Mouse (Mus musculus): Measurements from ENCODE around the gene Gsto2. TPM values are rescaled to one million over a fixed set of nuclear protein-coding genes. Genes with fewer than 3 reads are reported as not detected.

Gsto2 gene
- 5.7 TPM for polyA plus RNA-seq (2012; fragmentation: generic; extraction: Trizol)

DNA sequence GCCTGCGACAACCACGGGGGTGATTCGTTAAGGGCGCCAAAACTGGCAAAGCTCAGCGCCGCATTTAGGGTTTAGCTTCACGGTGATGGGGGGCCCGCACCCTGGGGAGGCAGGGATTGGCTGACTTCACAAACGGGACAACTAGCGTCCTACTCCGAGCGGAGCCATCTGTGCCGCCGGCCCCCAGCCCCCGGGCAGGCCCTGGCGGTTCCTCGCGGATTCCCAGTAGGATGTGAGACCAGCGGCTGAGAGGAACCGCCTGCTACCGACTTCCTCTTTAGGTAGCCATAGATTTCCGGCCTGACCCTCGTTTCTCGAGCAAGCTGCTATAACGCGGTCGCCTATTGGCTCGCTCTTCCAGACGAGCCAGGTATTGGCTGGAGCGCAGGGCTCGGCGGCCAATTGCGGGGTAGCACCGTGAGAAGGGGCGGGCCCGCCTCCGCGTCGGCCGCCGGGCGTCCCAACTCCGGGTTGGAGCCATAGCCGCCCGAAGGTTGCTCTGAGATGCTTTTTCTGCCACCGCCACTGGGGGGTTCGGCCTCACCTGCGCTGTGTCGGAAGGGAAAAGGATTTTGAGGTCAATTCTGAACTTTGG lies at the start of gene Gsto2:
Gene Gsto2, plus strand, starts transcription at position 182 of the 595 bp plus-strand sequence.
- TF ChIP-seq E2F4 (IDR thresholded peaks at IDR 0.05; ENCODE audit: insufficient read depth), result no peak
- no peak for TF ChIP-seq REST (IDR thresholded peaks at IDR 0.05; ENCODE audit: insufficient read depth, insufficient read length)
- peak; percentile 50 for TF ChIP-seq POLR2A (IDR thresholded peaks at IDR 0.05; ENCODE audit: insufficient read length, low read depth)
- TF ChIP-seq CEBPB (IDR thresholded peaks at IDR 0.05; ENCODE audit: insufficient read depth, poor library complexity, severe bottlenecking), result no peak
- no peak for TF ChIP-seq USF1 (IDR thresholded peaks at IDR 0.05; ENCODE audit: low read depth)
- no peak for TF ChIP-seq MYOD1 (IDR thresholded peaks at IDR 0.05; ENCODE audit: control insufficient read depth in 1 of 3, insufficient read length in 2 of 3, low read depth in 2 of 3)
- peak; percentile 78 for TF ChIP-seq POLR2AphosphoS2 (IDR thresholded peaks at IDR 0.05; ENCODE audit: insufficient read length, low read depth)
- no peak for TF ChIP-seq TCF12 (IDR thresholded peaks at IDR 0.05; ENCODE audit: insufficient read depth, poor library complexity, severe bottlenecking)
- no peak for TF ChIP-seq MYOG (IDR thresholded peaks at IDR 0.05; ENCODE audit: control insufficient read depth in 1 of 3, insufficient read depth in 1 of 3, insufficient read length in 2 of 3, low read depth in 2 of 3)

DNA sequence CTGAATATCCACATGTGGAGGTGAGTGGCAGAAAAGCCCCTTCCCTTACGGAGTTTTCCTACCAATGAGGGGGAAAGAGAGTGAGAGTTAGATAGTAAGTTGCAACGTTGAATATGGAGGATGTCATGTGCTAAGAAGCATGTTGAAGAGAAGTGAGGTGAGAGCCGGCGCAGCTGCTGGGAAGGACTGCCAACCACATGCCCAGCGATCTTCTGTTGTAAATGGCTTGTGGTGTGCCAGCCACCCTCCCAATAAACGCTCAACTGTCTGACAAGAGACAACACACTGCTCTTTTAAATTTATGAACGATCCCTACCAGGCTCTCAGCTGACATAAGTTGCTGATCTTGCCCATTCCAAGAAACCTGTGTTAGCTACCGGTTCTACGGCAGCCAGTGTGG lies 47.6 kb upstream of the Gsto2 start:
- Histone ChIP-seq H3K27me3 (ENCODE audit: control insufficient read depth, insufficient read depth, insufficient read length) (no peaks in the 10 kb centered on the region), H3K36me3 (ENCODE audit: control insufficient read depth, insufficient read depth) (no peaks in the 10 kb centered on the region), H3K79me2 (ENCODE audit: control insufficient read depth, insufficient read depth) (no peaks in the 10 kb centered on the region), H3ac (ENCODE audit: control insufficient read depth, insufficient read length) (no peak overlapping the region), H3K4me3 (no peak overlapping the region), H3K4me2 (ENCODE audit: low read depth) (no peak overlapping the region)
- TF ChIP-seq MYOG (IDR thresholded peaks at IDR 0.05; ENCODE audit: control insufficient read depth in 1 of 3, insufficient read depth in 1 of 3, insufficient read length in 2 of 3, low read depth in 2 of 3) (peak in 1 of 3 experiments; percentile 57), MYOD1 (IDR thresholded peaks at IDR 0.05; ENCODE audit: control insufficient read depth in 1 of 3, insufficient read length in 2 of 3, low read depth in 2 of 3) (peak in 1 of 3 experiments; percentile 45), USF1 (IDR thresholded peaks at IDR 0.05; ENCODE audit: low read depth) (no peak)

More for the DNA sequence above, at the start of gene Gsto2:
- peaks cover 18% of the 10 kb centered on the region for H3K36me3 ChIP-seq (ENCODE audit: control insufficient read depth, insufficient read depth)
- no peaks in the 10 kb centered on the region for H3K79me2 ChIP-seq (ENCODE audit: control insufficient read depth, insufficient read depth)
- peak within 1 kb of the TSS; percentile 28 for H3K4me3 ChIP-seq
- H3ac ChIP-seq (ENCODE audit: control insufficient read depth, insufficient read length), result no peak within 1 kb of the TSS
- H3K4me2 ChIP-seq (ENCODE audit: low read depth), result peak within 1 kb of the TSS; percentile 92
- H3K27me3 ChIP-seq (ENCODE audit: control insufficient read depth, insufficient read depth, insufficient read length), result no peaks in the 10 kb centered on the region

DNA sequence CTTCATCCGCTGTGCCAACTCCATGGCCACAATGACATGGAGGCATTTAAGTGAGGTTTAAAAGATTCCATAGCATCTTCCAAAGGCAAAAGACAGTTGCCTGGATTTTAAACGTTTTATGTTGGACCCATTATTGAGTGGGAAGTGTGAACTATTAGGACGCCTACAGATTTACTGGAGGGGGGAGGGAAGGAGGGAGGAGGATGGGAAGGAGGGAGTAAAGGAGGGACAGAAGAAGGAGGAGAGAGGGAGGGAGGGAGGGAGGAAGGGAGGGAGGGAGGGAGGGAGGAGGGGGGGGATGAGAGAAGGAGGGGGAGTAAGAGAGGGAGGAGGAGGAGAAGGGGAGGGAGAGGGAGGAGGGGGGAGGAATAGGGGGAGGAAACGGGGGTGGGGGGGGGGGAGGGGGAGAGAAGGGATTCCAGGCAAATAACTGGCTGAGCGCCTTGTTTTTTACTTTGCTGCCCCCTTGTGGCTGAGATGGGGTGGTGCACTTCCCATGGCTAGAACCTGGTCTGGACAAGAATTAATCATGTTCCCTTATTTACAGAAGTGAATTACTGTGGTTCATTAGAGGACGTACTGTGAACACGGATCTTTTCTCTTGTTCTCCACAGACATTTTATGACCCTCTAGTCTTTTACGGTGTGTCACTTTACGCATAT lies 44.4 kb upstream of the Gsto2 start:
- H3K27me3 ChIP-seq (ENCODE audit: control insufficient read depth, insufficient read depth, insufficient read length), result no peaks in the 10 kb centered on the region
- TF ChIP-seq MAX (IDR thresholded peaks at IDR 0.05; ENCODE audit: low read depth) (no peak), TCF12 (IDR thresholded peaks at IDR 0.05; ENCODE audit: insufficient read depth, poor library complexity, severe bottlenecking) (no peak), MYOD1 (IDR thresholded peaks at IDR 0.05; ENCODE audit: control insufficient read depth in 1 of 3, insufficient read length in 2 of 3, low read depth in 2 of 3) (no peak), MYOG (IDR thresholded peaks at IDR 0.05; ENCODE audit: control insufficient read depth in 1 of 3, insufficient read depth in 1 of 3, insufficient read length in 2 of 3, low read depth in 2 of 3) (no peak), POLR2A (IDR thresholded peaks at IDR 0.05; ENCODE audit: insufficient read length, low read depth) (no peak), E2F4 (IDR thresholded peaks at IDR 0.05; ENCODE audit: insufficient read depth) (no peak), CEBPB (IDR thresholded peaks at IDR 0.05; ENCODE audit: insufficient read depth, poor library complexity, severe bottlenecking) (no peak), REST (IDR thresholded peaks at IDR 0.05; ENCODE audit: insufficient read depth, insufficient read length) (no peak), USF1 (IDR thresholded peaks at IDR 0.05; ENCODE audit: low read depth) (no peak), SRF (IDR thresholded peaks at IDR 0.05; ENCODE audit: control insufficient read depth, insufficient read length, low read depth) (no peak), POLR2AphosphoS2 (IDR thresholded peaks at IDR 0.05; ENCODE audit: insufficient read length, low read depth) (no peak), TCF3 (IDR thresholded peaks at IDR 0.05; ENCODE audit: insufficient read length, low read depth) (no peak)
- H3ac ChIP-seq (ENCODE audit: control insufficient read depth, insufficient read length), result no peak overlapping the region
- no peak overlapping the region for H3K4me3 ChIP-seq
- peak overlapping the region; percentile 46 for H3K4me2 ChIP-seq (ENCODE audit: low read depth)
- H3K36me3 ChIP-seq (ENCODE audit: control insufficient read depth, insufficient read depth), result no peaks in the 10 kb centered on the region
- H3K79me2 ChIP-seq (ENCODE audit: control insufficient read depth, insufficient read depth), result no peaks in the 10 kb centered on the region

- H3K4me3 ChIP-seq, result no peak overlapping the region
- peak overlapping the region; percentile 46 for H3K4me2 ChIP-seq (ENCODE audit: low read depth)
- H3K36me3 ChIP-seq (ENCODE audit: control insufficient read depth, insufficient read depth), result no peaks in the 10 kb centered on the region
- no peaks in the 10 kb centered on the region for H3K79me2 ChIP-seq (ENCODE audit: control insufficient read depth, insufficient read depth)
- no peaks in the 10 kb centered on the region for H3K27me3 ChIP-seq (ENCODE audit: control insufficient read depth, insufficient read depth, insufficient read length)
- no peak overlapping the region for H3ac ChIP-seq (ENCODE audit: control insufficient read depth, insufficient read length)
- no peak for TF ChIP-seq POLR2A (IDR thresholded peaks at IDR 0.05; ENCODE audit: insufficient read length, low read depth)
These were observed 43.9 kb upstream of the Gsto2 start for GRCm38 (mm10) chr19:47821494-47821872.

DNA sequence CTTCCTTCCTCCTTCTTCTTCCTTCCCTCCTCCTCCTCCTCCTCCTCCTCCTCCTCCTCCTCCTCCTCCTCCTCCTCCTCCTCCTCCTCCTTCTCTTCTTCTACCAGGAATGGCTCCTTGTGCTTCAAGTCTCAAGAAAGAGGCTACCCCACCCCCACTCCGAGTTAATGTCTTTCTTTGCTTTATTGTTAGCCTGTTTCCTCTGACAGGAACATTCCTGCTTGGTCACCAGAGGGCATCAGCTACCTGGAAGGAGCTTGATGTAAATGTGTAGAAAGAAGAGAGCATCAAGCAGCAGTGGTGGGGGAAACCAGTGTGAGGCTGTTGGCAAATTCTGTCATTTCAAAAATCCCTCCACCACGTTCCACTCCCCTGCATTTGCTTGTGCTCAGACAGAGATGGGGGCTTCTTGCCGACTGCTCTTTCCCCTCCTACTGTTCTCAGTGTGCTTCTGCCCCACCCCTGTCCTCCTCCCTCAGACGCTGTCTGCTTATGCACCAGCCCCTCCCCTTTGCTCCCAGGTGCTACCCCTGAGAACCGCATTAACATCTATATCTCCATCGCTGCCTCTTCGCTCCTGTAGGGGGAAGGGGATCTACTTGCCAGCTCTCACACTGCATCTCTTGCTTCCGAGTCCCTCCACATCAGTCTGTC lies 43.1 kb upstream of the Gsto2 start:
- Histone ChIP-seq H3K4me3 (no peak overlapping the region), H3ac (ENCODE audit: control insufficient read depth, insufficient read length) (no peak overlapping the region), H3K4me2 (ENCODE audit: low read depth) (no peak overlapping the region), H3K36me3 (ENCODE audit: control insufficient read depth, insufficient read depth) (no peaks in the 10 kb centered on the region), H3K79me2 (ENCODE audit: control insufficient read depth, insufficient read depth) (no peaks in the 10 kb centered on the region), H3K27me3 (ENCODE audit: control insufficient read depth, insufficient read depth, insufficient read length) (no peaks in the 10 kb centered on the region)
- TF ChIP-seq REST (IDR thresholded peaks at IDR 0.05; ENCODE audit: insufficient read depth, insufficient read length) (no peak), E2F4 (IDR thresholded peaks at IDR 0.05; ENCODE audit: insufficient read depth) (no peak), TCF3 (IDR thresholded peaks at IDR 0.05; ENCODE audit: insufficient read length, low read depth) (no peak), MAX (IDR thresholded peaks at IDR 0.05; ENCODE audit: low read depth) (no peak), MYOD1 (IDR thresholded peaks at IDR 0.05; ENCODE audit: control insufficient read depth in 1 of 3, insufficient read length in 2 of 3, low read depth in 2 of 3) (no peak), USF1 (IDR thresholded peaks at IDR 0.05; ENCODE audit: low read depth) (no peak), POLR2A (IDR thresholded peaks at IDR 0.05; ENCODE audit: insufficient read length, low read depth) (no peak), POLR2AphosphoS2 (IDR thresholded peaks at IDR 0.05; ENCODE audit: insufficient read length, low read depth) (no peak), MYOG (IDR thresholded peaks at IDR 0.05; ENCODE audit: control insufficient read depth in 1 of 3, insufficient read depth in 1 of 3, insufficient read length in 2 of 3, low read depth in 2 of 3) (no peak), TCF12 (IDR thresholded peaks at IDR 0.05; ENCODE audit: insufficient read depth, poor library complexity, severe bottlenecking) (no peak), SRF (IDR thresholded peaks at IDR 0.05; ENCODE audit: control insufficient read depth, insufficient read length, low read depth) (no peak), CEBPB (IDR thresholded peaks at IDR 0.05; ENCODE audit: insufficient read depth, poor library complexity, severe bottlenecking) (no peak)

Measured in myocyte (in vitro differentiated cells).